Mouse (Mus musculus): ENCODE results near the gene Stum.
"Not testable (repeated sequence)": the region's sequence is repeated elsewhere in the genome, so short reads cannot be mapped to it uniquely, and the experiment has no call there.

The Stum gene

GRCm38 (mm10) chr1:180483399-180484291 is at the start of gene Stum:
Gene Stum, minus strand, starts transcription at chr1:180483504.
- peak; percentile 72 for DNase-seq

GRCm38 (mm10) chr1:180532671-180533070 is 49.4 kb upstream of the Stum start:
- no peak for DNase-seq

GRCm38 (mm10) chr1:180530457-180531263 is 47.4 kb upstream of the Stum start:
- DNase-seq: no peak

- DNase-seq: no peak
These were observed 46.5 kb upstream of the Stum start for GRCm38 (mm10) chr1:180529847-180530246.

DNA sequence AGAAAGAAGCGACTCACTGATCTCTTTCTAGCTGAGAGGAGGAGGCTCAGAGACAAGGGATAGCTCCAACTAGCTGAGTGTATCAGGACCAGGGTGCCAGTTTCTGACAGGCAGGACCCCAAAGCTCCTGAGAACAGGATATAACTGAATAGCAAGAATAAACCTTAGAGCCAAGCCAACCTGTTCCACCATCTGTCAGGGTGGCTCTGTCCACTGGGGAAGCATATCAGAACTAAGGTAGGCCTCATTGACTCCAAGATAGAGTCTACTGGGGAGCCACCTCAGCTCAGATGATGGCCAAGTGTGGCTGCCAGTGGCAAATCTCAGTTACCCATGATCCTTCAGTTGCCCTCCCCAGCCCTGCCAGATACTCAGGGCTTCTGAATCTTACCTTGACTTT is 42.0 kb upstream of the Stum start:
- no peak for DNase-seq

GRCm38 (mm10) chr1:180523320-180523719 is 40.0 kb upstream of the Stum start:
- no peak for DNase-seq

DNA sequence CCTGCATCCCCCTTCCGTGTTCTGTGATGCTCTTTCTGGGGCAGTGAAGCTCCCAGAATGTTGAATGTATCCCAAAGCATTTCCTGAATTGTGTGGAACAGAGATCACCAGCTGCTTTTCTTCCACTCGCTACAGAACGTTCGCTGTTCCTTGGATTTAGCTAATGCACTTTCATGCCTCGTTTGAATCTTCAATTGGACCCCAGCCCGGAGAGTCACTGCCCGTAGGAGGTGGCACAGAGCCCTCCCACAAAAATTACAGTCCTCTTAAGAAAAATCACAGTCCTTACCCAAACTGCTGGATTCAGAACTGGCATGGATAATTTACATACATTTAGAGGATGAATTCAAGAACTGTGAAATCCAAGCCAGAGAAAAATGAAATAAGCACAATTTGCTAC is 36.9 kb upstream of the Stum start:
- no peak for DNase-seq

- DNase-seq: no peak
These were observed 36.2 kb upstream of the Stum start for GRCm38 (mm10) chr1:180519520-180519919.

DNA sequence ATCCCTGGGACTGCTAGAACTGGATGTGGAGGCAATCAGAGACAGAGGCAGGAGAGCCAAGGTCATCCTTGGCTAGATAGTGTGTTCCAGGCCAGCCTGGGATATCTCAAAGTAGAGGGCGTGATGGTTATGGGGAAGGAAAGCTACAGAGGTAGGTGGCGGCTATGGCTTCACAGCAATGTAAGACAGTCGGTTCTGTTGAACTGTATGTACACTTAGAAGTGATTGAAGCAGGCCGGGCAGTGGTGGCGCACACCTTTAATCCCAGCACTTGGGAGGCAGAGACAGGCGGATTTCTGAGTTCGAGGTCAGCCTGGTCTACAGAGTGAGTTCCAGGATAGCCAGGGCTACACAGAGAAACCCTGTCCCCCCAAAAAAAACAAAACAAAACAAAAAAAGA is 35.6 kb upstream of the Stum start:
- not testable (repeated sequence) for DNase-seq

DNA sequence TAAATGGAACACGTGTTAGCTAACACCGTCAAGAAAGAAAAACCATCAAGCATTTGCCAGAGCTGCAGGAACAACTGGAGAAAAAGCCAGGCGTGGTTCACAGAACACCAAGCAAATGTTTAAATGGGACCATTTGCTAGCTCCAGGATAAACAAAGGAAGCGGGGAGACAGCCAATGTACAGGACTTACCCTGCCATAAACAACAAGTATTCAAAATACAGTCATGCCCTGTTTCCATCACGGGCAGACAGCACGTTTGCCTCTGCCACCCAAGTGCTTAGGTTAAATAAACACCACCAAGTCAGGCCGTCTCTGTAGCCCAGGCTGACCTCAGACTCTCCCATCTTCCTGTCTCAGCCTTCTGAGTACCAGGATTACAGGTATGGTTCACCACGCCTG is 35.1 kb upstream of the Stum start:
- DNase-seq: no peak

DNA sequence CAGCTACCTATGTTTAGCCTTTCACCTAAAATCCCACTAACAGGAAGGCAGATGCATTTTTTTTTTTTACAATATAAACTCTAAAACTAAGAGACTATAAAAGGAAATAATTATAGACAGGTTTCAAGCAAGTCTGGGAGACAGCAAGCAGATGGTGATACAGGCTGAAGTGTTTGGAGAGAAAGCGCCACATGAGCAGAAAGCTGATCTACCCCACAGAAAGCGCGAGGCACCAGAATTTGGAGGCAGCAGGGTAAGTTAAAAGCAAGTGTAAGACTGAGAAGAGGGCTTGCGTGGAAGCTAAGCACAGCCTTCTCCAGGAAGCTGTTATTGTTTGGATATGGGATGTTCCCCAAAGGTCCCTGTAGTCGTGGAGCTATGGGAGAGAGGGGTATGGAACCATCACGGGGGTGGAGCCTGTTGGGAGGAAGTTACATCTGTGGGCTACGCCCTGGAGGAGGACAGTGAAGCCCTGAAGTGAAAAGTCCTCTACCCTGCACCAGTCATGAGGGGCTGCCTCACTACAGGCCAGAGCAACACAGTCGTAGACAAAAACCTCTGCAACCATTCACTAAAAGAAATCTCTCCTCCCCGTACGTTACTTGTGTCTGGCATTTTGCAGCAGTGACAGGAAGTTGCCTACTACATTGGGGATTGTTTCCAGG is 34.2 kb upstream of the Stum start:
- DNase-seq: no peak

- DNase-seq: no peak
These were observed 30.8 kb upstream of the Stum start for GRCm38 (mm10) chr1:180514077-180514476.

DNA sequence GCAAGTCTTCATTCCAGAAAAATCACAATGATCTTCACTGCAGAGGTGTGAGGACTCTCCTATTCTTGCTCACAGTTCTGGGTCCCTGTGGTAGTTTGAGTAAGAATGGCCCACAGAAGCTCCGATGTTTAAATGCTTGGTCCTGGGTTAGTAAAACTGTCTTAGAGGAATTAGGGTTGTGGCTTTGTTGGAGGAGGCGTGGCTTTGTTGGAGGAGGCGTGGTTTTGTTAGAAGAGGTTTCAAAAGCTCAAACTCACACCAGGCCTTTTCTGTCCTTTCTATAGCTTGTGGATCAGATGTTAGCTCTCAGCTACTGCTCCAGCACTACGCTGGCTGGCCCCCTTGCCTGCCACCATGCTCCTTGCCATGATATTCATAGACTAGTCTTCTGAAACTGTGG is 27.6 kb upstream of the Stum start:
- DNase-seq: peak; percentile 26

- no peak for DNase-seq
These were observed 27.1 kb upstream of the Stum start for GRCm38 (mm10) chr1:180510442-180510841.

GRCm38 (mm10) chr1:180508662-180509061 is 25.4 kb upstream of the Stum start:
- DNase-seq: no peak

DNA sequence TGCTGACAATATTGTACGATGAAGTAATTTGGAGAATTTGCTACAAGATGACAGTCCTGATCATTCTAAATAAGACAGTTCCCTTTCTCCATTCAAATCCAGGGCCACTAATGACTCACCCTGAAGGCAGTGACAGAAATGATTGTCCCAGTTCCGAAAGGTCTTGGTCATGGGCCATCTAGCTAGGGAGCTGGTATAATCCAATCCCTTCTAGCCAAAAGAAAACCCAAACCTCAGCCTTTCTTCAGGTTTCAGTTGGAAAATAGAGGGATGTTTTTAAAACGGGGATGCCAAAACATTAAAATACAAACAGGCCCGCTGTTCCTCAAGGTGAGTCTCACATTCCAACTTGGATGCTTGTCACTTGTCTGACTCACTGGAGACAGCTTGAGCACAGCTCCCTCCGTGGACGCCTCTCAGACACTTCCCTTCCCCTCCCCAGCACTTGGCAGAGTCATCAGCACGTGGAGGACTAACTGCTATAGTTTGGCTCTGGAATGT is 24.0 kb upstream of the Stum start:
- no peak for DNase-seq

GRCm38 (mm10) chr1:180506341-180506740 is 23.0 kb upstream of the Stum start:
- no peak for DNase-seq

- DNase-seq: no peak
These were observed 21.6 kb upstream of the Stum start for GRCm38 (mm10) chr1:180504899-180505298.

- no peak for DNase-seq
These were observed 20.2 kb upstream of the Stum start for GRCm38 (mm10) chr1:180503484-180503883.

DNA sequence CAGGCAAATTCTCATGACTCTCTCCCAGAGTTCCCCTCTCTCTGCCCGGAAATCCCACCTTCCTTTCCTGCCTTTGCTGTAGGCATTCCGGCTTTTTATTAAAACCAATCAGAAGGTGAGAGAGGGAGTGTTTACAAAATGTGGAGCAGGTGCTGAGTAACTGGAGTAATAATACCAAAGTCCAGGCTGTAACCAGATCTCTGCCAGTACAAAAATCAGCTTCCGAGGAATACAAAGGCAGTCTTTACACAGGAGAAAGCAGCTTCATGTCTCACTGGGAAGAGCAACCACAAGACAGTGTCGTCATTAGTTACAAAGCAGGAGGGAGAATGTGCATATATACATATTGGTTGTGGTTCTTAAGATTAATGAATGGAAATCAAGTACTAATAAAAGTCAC is 19.3 kb upstream of the Stum start:
- no peak for DNase-seq

- DNase-seq: no peak
These were observed 17.3 kb upstream of the Stum start for GRCm38 (mm10) chr1:180500641-180501040.

DNA sequence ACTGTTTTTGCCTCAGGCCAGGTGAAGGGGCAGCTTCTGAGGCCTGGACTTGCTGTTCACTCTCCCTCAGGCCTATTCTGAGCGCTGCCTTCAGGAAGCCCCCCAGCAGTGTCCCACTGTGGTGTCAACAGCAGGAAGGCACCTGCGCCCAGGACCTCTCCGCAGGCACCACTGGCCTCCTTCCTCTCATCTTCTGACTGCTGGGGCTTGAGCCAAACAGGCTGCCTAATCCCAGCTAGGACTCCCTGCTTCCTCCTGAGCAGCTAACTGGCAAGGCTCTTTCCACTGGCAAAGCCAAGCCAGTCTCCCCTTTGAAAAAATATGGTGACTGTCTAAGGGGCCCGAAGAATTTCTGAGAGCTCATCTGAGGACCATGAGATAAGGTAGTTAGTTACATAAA is 16.9 kb upstream of the Stum start:
- DNase-seq: no peak

DNA sequence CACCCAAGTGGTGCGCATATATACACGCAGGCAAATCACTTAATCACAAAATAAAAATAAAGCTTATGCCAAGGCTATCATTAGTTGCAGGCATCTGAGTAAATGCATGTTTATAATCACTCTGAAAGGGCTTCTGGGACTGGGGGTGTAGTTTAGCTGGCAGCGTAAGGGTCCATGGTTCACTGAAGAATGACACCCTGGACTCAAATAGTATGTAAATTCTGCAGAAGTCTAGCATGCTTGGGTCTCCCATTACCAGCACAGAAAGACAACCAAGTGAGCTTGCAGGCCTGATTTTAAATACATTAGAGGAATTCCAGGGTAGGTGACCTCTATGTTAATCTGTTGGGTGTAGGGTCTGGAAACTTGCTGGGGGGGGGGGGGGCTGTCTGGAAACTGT is 16.5 kb upstream of the Stum start:
- no peak for DNase-seq

Measured in liver (tissue).